Mouse (Mus musculus) c-Kit-positive CD71-positive TER-119-positive erythroid progenitor cells, embryonic 14.5 days (primary cell): ENCODE results near the gene Tmem131.

Experiments
- DNase-seq: peaks from one replicate; pipeline ENCODE4 v3.0.0-alpha.2; 2013; ENCODE audit warnings: low spot score

Tmem131 gene

GRCm38 (mm10) chr1:36780793-36781192 lies 162.7 kb downstream of the Tmem131 start:
- no peak for DNase-seq

- no peak for DNase-seq
These were observed 171.1 kb downstream of the Tmem131 start for GRCm38 (mm10) chr1:36772198-36772934.

GRCm38 (mm10) chr1:36770998-36771397 lies 172.5 kb downstream of the Tmem131 start:
- DNase-seq: no peak

- DNase-seq: no peak
These were observed 173.5 kb downstream of the Tmem131 start for GRCm38 (mm10) chr1:36769951-36770350.

GRCm38 (mm10) chr1:36768786-36769185 lies 174.7 kb downstream of the Tmem131 start:
- DNase-seq: no peak

- DNase-seq: no peak
These were observed 176.1 kb downstream of the Tmem131 start for GRCm38 (mm10) chr1:36767321-36767720.

GRCm38 (mm10) chr1:36766431-36767205 lies 176.8 kb downstream of the Tmem131 start:
- DNase-seq: no peak

- no peak for DNase-seq
These were observed 181.9 kb downstream of the Tmem131 start, which contains the start of gene Zap70 for GRCm38 (mm10) chr1:36761568-36761967. Zap70 (plus strand) TSS chr1:36761798.

- DNase-seq: no peak
These were observed 182.4 kb downstream of the Tmem131 start for GRCm38 (mm10) chr1:36761061-36761460.

GRCm38 (mm10) chr1:36760401-36760800 lies 183.1 kb downstream of the Tmem131 start:
- no peak for DNase-seq

- no peak for DNase-seq
These were observed 184.4 kb downstream of the Tmem131 start for GRCm38 (mm10) chr1:36759076-36759475.

GRCm38 (mm10) chr1:36758553-36758952 lies 184.9 kb downstream of the Tmem131 start:
- DNase-seq: no peak

GRCm38 (mm10) chr1:36753932-36754675 lies 189.4 kb downstream of the Tmem131 start:
- no peak for DNase-seq

GRCm38 (mm10) chr1:36746452-36746851 lies 197.0 kb downstream of the Tmem131 start:
- peak; percentile 25 for DNase-seq

- DNase-seq: no peak
These were observed 197.8 kb downstream of the Tmem131 start for GRCm38 (mm10) chr1:36745661-36746060.

- peak; percentile 44 for DNase-seq
These were observed 199.1 kb downstream of the Tmem131 start for GRCm38 (mm10) chr1:36744268-36744944.

GRCm38 (mm10) chr1:36743046-36743445 lies 200.4 kb downstream of the Tmem131 start:
- no peak for DNase-seq
